Mouse (Mus musculus): ENCODE results near the gene Pknox2.
A peak's percentile ranks its signal among the peaks of the same experiment; 100 is the strongest.

Gene Pknox2

DNA sequence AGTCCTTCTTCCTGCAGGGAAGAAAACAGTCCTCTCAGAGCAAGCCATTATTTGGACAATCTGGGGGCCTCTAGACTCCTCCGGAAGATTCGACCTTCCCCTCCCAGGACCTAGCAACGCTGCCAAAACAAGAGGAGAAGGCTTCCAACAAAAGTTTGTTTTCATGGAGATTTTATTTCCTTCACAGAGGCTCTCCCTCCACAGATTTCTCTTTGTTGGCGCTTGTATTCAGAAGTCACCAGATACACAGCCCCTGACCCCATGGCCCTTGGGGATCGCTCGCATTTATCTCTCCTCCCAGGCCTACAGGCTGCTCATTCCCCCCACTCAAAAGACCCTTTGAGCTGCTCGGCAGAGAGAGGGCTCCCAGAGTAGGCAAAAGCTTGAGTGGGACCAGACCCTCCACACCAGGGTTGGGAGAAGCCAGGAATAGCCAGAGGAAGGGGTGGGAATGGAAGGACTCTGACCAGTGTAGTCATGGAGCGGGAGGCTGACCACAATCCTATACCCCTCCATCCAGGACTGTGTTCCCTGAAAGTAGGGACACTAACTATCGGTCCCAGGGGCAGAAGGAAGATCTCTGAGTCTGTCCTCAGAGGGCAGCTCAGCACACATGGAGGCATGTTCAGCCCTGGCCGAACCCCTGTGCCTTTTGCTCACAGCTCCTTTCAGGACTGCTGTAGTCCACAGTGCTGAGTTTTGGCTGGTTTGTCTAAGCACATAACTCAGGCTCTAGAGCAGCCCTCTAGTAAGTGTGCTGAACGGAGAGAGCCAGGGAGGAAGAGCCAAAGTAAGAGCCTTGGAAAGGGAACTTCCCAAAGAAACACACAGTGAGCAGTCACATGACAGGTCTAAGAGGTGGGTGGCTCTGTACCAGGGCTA lies 45.9 kb downstream of the Pknox2 start:
- no peak for DNase-seq (ENCODE audit: low read depth, low spot score)

DNA sequence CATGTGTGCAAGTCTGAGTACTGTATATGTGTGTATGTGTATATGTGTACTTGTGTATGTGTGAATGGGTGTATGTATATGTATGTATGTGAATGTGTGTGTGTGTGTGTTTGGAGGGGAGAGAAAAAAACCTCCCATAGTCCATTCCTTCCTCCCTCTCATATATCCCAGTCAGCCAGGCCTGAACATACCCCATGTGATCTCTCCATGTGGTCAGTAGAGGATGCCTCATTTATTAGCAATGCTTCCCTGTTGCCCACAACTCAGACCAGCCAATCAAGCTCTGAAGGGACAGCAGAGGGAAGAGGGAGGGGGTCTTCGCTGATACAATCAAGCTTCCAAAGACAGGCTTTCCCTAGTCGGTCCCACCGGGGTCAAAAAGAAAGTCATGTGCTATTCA lies 47.6 kb downstream of the Pknox2 start:
- no peak for DNase-seq (ENCODE audit: low read depth, low spot score)

DNA sequence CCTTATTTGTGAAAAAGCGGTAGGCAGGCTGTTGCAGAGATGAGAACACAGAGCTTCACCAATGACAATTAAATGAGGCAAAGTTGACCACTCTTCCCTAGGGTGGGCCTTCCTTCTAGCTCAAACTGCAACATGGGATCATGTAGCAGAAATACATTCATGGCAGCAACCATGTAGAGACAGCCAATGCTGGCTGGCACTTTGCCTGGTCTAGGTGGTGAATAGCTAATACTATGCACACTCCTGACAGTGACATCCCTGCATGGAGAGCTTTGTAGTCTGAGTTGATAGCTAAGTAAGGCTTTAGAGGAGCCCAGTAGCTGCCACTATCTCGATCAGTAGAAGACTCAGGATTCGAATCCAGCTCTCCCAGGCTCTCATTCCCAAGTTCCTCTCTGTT lies 48.6 kb downstream of the Pknox2 start:
- DNase-seq (ENCODE audit: low read depth, low spot score): no peak

DNA sequence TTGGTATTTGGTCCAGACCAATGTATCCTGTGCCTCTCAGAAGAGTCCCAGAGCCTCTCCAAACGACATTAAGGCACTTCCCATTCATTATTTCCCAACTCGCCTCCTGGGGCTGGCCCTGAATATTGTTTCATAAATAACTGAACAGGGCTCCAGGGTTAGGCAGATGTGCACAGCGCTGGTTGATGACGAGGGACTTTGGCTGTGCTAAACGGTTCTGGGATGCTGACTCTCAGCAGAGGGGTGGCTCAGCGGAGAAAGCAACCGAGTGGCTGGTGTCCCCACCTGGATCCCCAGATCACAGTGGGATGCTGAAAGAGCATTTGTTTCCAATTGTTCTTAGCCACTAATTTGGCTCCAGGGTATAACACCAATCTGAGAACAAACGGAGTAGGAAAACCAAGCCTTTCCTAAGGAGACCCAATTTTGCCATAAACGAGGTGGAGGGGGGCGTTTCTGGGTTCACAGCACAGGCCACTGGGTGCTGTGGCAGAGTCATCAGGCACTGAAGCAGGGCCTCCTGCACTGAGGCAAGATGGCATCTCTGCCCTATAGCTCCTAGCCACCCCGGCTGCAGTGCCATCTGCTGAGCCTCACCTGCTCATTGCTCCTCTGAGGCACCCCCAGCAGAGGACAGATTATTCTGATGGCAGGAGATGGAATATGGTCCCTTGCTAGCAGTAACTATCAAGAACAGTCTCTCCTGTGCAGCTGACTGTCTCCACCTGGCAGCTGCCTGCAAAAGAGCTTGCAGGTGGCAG lies 52.8 kb downstream of the Pknox2 start:
- DNase-seq (ENCODE audit: low read depth, low spot score): no peak

DNA sequence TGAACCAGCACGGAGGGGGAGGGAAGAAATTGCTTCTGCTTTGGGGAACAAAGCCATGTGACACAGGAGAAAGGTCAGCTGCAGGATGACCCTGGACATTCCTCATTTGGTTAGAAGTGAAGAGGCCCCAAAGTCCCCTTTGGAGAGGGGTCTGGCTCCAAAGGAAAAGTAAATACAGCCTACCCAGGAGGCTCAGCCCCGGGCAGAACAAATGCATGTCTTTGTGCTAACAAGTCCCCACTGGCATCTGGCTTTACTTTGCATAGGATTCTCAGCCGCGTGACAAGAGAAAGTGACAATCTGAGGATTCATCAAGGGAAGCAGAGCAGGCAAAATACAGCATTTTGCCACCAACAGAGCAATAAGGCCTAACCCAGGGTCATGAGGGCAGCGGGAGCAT lies 54.1 kb downstream of the Pknox2 start:
- peak; percentile 53 for DNase-seq (ENCODE audit: low read depth, low spot score)

DNA sequence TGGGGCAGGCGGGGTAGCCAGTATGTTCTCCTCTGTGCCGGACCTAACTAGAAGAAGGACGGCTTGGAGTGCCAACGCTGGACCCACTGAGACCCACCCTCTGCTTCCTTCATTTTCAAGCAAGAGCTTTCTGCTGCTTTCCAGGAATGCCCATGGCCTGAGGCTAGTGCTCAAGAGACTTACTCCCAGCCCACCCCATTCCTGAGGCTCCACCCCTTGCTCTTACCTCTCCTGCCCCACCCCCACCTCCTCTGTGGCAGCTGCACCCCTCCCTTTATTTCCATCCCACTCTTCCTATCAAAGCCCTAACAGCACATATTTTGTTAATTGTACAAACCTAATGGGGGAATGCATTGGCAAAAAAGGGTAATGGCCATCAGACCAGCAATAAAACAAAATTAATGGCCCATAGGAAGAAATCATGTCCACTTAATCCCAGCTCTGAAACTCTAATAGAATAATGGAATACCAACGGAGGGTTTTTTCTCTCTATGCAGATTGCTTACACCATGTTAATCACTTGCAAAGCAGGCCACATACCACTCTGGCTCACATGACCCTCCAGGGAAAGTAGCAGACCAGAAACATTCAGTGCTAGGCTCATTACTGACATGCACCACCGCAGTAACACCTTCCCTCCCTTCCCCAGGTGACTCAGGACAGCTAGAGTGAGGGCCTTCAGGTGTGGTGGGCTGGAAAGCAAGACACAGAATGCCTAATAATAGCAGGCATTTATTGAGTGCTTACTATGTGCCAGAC lies 57.1 kb downstream of the Pknox2 start:
- peak; percentile 30 for DNase-seq (ENCODE audit: low read depth, low spot score)

DNA sequence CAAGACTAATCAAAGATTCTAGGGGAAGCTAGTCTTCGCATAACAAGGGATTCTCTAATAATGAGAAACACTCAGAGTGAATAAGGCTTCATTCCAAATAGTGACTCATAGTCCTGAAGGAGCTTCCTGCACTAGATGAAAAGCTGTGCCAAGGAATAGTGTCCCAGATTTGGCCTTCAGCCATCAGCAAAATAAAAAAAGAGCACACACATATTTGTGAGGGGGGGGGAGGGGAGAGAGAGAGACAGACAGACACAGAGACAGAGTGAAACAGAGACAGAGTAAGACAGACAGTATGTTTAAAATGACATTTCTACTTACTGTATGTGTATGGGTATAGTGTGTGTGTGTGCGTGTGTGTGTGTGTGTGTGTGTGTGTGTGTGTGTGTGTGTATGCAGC lies 61.8 kb downstream of the Pknox2 start:
- no peak for DNase-seq (ENCODE audit: low read depth, low spot score)

DNA sequence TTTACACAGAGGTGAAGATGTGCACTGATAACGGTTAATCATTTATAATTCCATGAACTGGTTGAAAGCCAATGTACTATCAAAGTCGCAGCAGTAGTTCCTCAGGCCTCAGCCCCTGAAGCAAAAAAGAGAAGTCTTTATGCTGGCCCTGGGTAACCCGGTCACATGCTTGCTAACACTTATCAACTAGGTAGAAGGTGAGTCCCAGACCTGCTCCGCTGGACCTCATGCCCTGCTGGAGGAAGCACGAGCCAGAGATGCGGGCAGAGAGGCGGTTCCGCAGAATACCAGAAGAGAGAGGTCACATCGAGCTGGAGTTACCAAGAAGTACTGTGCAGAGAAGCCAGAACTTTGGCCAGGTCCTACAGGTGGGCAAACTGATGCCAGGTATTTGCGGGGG lies 65.0 kb downstream of the Pknox2 start:
- DNase-seq (ENCODE audit: low read depth, low spot score): no peak

DNA sequence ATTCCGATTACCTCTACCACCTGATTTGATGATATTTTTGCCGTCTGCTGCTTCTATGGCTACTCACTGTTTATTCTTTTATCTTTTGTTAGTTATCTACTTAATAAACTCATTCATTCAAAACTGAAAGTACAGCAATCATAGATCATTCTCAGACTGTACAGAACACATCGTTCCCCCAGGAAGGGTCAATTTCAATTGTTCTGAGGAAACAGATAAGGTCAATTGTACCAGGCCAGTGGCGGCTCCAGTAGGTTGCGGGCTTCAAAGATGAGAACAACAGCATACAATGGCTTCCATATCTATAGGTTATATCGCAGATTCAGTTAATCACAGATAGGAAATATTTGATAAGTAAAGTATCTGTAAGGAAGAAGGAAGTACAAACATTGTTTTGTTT lies 66.9 kb downstream of the Pknox2 start:
- no peak for DNase-seq (ENCODE audit: low read depth, low spot score)

DNA sequence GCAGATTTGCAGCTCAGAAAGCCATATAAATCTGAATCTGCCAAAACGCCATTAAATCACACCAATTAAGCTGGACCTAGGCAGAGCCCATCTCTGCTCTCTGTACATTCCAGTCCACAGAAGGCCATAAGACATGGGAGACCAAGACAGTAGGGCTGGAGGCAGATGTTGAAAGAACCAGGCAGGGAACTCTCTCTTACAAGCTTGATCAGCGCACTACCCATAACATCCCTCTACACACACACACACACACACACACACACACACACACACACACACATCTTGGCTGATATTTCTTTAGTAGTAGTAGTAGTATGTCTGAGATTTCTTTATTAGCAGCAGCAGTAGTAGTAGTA lies 70.2 kb downstream of the Pknox2 start:
- DNase-seq (ENCODE audit: low read depth, low spot score): no peak

DNA sequence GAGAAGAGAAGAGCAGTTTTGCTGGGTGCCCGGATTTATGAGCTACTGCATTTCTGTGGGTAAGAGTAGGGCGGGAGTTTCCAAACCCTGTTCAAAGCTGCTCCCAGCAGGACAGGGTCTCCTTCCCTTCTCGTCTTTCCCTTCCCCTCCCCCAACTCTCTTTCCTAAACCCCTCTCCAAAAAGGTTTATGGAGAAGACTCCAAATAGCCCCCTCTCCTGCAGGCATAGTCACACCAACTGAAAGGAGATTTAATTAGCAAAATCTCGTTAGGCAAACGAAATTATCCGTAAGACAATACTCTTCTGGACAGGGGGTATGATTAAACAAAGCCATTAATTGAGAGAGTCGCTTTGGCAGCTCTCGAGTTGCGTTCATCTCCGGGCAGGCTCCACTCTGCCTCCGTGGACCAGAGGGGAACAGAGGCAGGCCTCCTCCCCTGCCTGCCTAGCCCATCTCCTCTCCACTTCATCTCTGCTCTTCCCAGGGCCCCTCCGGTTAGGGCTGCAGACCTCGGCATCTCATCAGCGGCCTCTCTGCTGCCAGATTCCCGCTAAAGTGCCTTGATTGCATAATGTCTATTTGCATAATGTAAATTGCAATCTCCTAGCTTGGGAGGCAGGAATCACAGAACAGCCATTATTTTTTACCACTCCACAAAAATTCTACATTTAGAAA lies 70.7 kb downstream of the Pknox2 start:
- no peak for DNase-seq (ENCODE audit: low read depth, low spot score)

DNA sequence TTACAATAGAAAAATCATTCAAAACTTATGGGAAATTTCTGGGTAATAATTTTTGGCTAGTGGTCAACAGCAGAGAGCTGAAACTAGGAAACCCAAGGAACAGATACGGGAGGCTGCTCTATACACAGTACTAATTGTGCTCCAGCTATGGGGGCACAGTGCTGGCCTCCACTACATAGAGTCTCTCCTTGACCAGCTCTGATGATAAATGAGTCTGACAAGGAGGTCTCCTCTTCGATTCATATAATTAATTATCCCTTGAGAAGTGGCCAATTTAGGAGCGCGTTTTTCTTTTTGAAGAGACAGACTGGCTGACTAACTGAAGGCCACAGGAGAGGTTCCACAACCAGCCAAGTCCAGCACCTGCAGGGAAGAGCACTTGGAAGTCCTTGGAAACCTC lies 71.3 kb downstream of the Pknox2 start:
- no peak for DNase-seq (ENCODE audit: low read depth, low spot score)

DNA sequence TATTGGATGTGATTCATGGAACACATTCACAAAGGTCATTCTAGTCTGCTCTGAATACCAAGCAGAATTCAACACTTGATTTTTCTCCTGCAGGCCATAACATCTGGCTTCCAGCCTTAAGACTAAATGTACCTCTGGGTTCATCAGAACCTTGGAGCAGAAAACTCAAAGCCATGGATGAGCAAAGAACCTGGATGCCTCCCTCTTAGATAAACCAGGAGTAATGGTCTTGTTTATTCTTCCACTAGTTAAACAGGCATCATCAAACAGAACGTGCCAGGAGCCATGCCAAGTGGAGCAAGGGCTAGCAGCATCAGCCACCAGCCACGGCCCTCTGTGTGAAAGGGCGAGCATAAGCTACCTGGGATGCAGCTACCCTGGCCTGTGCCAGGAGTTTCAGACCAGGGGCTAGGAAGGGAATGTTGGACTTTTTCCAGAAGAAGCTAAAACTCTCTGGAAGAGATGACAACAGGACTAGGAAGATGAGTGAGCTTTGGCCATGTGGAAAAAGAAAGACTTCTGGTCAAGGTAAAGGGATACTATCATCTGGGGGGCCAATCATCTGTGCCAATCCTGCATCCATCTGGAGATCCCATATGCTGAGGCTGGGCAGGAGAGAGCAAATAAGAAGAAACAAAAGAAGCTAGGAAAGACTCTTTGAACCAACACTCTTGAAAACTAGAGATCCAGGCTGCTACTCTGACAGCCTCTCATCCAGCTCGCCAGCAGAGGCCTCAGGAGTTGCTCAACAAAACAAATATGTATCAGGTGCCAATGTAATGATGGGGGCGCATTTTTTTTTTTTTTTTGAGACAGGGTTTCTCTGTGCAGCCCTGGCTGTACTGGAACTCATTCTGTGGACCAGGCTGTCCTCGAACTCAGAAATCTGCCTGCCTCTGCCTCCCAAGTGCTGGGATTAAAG lies 77.6 kb downstream of the Pknox2 start:
- DNase-seq (ENCODE audit: low read depth, low spot score): no peak

DNA sequence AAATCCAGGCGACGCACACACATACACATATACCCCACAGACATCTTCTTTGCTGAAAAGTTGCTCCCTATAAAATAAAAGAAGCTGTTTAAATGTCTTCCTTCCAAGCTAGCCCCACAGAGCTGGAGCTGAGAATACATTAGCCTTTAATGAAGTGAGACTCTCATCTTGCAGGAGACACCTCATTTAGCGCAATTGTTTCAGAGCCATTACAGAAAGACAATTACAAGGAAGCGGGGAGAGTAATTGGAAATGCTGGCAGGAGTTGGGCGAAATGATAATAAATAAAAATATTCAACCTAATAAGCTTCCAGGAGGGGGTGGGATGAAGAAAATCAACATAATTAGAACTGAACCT lies 79.8 kb downstream of the Pknox2 start:
- no peak for DNase-seq (ENCODE audit: low read depth, low spot score)

DNA sequence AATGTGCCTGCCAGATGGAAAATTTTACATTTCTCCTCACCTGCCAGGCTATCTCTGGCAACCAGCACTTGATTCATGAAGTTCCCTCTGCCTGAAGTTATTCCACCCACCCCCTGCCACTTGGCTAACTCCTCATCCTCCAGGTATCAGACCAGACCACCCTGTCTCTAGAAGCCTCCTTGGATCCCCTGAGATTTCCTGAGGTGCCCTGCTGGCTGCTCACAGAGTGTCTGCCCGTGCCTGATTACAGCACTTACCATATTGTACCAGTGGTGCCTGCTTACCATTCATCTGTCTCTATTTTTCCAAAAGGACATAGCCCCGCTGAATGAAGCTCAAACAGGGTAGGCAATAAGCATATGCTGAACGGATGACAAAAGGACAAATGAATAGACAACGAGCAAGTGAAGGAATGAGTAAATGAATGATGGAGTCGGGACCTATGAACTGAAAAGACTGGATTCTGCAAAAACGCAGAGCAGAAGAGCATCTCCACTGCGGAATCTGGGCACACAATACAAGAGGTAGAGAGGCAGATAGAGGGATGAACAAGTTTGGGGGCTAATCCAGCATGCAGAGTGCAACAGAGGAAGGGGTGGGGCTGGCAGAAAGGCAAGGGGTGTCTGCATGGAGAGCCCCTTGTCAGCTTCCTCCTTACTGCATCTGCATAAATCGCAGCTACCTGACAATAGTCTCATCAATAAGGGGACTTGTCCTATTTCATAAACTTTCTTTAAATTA lies 80.3 kb downstream of the Pknox2 start:
- no peak for DNase-seq (ENCODE audit: low read depth, low spot score)

DNA sequence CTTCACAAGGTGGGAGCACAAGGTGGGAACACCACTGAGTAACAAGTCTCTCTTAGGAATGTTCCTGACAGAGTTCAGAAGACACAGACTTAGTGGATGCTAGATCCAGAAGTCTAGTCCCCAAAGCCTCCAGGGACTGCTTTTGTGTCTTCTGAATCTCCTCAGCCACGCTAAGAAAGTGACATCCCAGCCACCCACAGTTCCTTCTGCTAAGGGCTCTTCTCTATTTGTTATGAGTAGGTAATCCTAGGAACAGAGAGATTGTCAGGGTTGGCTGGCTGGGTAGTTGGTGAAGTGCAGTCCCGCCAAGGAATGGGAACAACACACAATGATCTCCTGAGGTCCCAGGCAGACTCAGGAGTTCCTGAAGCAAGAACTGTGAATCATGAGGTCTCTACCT lies 85.6 kb downstream of the Pknox2 start:
- no peak for DNase-seq (ENCODE audit: low read depth, low spot score)

DNA sequence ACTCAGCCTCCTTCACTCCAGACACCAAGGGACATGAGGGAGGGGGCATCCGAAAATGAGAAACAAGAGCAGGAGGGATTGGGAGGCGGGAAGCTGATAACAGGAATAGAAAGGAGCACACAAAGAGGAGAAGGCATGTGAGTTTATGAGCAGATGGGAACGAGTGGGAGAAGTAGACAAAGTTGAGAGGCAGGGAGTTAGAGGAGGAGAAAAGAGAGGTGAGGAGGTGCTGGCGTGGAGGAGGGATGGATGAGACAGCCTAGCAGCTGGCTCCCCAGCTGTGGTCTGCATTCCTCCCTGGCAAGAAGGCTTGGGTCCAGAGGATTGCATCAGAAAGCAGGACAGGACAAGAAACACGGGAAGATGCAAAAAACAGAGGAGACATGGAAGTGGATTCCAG lies 92.5 kb downstream of the Pknox2 start:
- DNase-seq (ENCODE audit: low read depth, low spot score): peak; percentile 43

DNA sequence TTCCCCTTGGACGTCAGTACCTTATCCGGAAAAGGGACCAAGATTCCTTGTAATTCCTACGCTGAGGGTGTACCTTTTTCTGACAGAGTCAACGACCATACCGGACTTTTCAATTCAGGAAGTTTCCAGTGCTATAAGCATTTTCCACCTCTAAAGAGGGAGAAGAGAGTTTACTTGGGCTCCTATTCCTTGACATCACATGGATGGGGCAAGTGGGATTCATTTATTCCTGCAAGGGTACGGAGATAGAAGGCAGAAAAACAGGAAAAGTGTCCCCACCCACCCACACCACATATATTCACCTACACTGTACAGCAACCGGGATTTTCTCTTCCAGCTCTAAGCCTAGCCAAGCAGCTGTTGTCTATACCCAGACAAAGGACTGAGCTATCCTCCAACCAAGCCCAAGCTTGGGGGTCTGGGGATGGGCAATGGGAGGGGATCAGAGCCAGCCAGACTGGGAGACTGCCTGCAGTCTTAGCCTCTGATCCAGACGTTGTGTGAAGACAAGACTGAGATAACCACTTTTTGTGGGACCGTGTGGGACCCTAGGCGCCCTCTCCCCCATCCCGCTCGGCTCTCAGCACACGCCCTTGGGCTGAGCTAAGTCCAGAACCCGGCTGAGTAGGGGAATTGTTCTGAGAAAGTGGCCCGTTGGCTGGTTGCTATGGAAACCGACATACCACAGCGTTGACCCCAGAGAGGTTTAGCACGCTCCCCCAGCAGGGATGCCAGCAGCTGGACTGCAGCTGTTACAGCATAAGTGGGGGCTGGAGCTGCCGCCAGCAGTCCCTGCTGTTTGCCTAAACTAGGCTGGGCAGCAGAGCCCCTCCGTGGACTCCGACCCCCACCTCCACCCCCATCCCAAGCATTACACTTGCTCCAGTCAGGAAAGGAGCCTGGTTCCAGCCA lies 93.3 kb downstream of the Pknox2 start:
- DNase-seq (ENCODE audit: low read depth, low spot score): peak; percentile 96

DNA sequence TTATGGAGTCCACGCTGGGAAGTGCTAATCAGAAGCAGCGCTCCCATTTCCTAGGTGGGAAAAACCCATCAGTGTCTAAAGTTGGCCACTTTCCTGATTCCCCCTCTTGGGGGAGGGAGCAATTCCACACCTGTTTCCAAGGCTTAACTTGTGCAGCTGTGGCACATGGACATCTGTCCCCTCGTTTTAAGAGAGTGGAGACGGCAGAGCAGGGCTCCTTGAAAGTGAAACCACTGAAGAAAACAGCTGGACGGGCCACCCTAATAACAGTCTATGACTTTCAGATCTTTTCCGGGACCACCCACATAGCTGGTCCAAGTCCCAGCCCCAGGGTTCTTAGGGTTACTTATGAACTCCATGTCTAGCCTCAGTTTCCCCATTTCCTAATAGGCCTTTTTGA lies 94.2 kb downstream of the Pknox2 start:
- DNase-seq (ENCODE audit: low read depth, low spot score): peak; percentile 84

Data from forelimb bud, embryonic 11.5 days (tissue).